Mouse (Mus musculus) heart, adult 2 months (tissue): ENCODE data around the gene Rps28.

Source experiments
- CTCF ChIP-seq: fragments of 200-600 bp; IDR thresholded peaks from 2 replicates; pipeline ENCODE4 v1.8.1; 2022; ENCODE audit warnings: antibody characterized with exemption, mild to moderate bottlenecking, moderate library complexity
- EP300 ChIP-seq: fragments of 200-500 bp; IDR thresholded peaks from 2 replicates; pipeline ENCODE4 v1.6.1; 2011; ENCODE audit warnings: low read depth, low read length, control low read depth; ENCODE audit not compliant: insufficient read depth
- POLR2A ChIP-seq: fragments of 200-500 bp; IDR thresholded peaks from 2 replicates; pipeline ENCODE4 v1.6.1; 2011; ENCODE audit warnings: mild to moderate bottlenecking, low read depth, low read length, control low read depth; ENCODE audit not compliant: insufficient read depth

GRCm38 (mm10) chr17:33815399-33815798, 9.0 kb downstream of the Rps28 start:
- TF ChIP-seq POLR2A (no peak), EP300 (no peak), CTCF (no peak)
